Mouse (Mus musculus) large intestine, adult 2 months (tissue): ENCODE data around the gene Prkaca. TPM values are rescaled to one million over a fixed set of nuclear protein-coding genes. Genes with fewer than 3 reads are reported as not detected.

Experiments used
- DNase-seq: peaks from one replicate; pipeline ENCODE4 v3.0.0-alpha.2; 2012; ENCODE audit warnings: low read depth, low spot score
- WGBS: fragments of 180-500 bp; shearing (Covaris S2); methylation state at CpG from one replicate; pipeline ENCODE4 v1.1.7; 2018; 5-methylcytosine and 5-hydroxymethylcytosine counted together
- polyA plus RNA-seq: library from polyadenylated mRNA; depleted of rRNA; stranded (reverse); fragments of >200 nt; gene quantifications from 2 replicates; pipeline ENCODE4 v1.2.3, GENCODE M21; 2012; rRNA removed

The Prkaca gene
- 59.9 and 65.0 TPM in 2 replicates for polyA plus RNA-seq

DNA sequence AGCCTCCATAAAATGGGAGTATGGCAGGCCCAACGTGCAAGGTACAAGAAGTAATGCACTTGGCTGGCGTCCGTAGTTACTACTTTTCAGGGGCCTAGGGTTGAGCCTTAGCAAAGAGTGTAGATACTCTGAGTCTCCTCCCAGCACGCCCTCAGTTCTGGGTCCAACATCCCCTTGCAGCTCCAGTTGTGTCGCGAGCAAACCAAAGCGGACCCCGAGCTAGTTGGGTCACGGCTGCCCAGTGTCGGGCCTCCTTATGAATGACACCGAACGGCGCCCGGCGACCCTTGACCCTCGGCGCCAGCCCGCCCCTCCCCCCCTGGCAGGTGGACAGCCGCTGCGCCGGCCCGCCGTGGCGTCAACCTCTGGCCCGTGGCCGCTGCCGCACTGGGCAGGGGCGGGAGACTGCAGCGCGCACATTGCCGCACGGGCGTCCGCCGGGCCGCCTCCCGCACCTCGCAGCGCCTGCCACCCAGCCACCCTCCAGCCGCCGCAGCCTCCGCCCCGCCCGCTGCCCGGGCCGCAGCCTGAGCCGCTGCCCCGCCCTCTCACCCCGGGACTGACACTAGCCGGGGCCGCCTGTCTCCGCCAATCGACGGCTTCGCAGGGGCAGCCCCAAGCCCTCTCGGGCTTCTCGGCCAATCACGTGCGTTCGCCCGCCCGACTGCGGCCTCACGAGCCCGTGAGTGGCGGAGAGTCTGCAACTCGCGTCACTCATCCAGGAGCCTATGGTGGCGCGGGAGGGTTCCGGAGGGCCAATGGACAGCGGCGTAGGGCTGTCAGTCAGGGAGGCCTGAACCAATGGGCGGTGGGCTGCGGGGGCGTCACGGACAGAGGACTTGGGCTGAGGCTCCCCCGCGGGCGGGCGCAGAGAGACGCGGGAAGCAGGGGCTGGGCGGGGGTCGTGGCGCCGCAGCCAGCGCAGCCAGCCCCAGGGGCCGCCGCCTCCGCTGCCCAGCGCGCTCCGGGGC, at the start of gene Prkaca:
TSS of gene Prkaca (plus strand) at position 844 of the 971 bp plus-strand sequence.
- DNase-seq = peak; percentile 89
- under 1% methylated on average over 79 of the region's 94 CpGs for WGBS

- DNase-seq = no peak
- 91% methylated on average over 5 of the region's 5 CpGs for WGBS
Observed at GRCm38 (mm10) chr8:83924585-83924984, 48.2 kb upstream of the Prkaca start.

DNA sequence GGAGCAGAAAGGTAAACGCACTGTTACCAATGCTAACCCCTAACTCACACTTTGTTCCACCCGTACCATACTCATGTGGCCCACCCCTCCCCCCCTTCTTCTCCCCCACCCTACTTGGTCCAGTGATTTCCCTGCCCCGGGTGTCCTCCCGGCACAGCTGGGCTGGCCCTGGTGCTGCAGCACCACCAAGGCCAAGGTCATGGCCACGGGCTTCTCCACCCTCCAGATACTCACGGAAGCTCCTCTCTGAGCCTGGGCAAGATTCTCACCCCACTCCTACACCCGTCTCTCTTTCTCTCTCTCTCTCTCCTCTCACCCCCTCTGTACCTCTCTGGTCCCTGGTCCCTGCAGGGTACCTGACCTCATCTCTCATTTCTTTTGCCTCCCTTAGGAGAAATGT, 46.5 kb upstream of the Prkaca start:
- WGBS = 56% methylated on average over 7 of the region's 7 CpGs
- DNase-seq = no peak

- DNase-seq = no peak
- WGBS = 82% methylated on average over 5 of the region's 5 CpGs
Observed at GRCm38 (mm10) chr8:83934222-83934621, 38.6 kb upstream of the Prkaca start.

DNA sequence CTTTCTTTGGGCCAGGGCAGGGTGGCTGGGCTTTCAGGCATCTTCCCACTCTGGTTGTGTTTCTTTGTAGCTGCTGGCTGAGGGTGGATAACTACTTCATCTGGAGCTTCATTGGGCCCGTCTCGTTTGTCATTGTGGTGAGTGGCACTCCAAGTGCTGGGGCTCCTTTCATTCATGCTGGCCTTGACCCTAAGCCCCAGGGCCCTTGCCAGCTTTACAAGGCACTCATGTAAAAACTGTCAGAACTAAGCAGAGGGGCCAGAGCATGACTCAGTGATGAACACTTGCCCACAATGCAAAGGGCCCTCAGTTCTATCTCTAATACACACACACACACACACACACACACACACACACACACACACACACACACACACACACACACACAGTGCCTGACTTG, 37.8 kb upstream of the Prkaca start:
- DNase-seq = no peak
- WGBS = 87% methylated on average over 2 of the region's 2 CpGs

GRCm38 (mm10) chr8:83935435-83935834, 37.4 kb upstream of the Prkaca start:
- DNase-seq = no peak
- 90% methylated on average over 8 of the region's 8 CpGs for WGBS

GRCm38 (mm10) chr8:83937645-83938044, 35.1 kb upstream of the Prkaca start:
- DNase-seq = no peak
- 88% methylated on average over 7 of the region's 7 CpGs for WGBS

DNA sequence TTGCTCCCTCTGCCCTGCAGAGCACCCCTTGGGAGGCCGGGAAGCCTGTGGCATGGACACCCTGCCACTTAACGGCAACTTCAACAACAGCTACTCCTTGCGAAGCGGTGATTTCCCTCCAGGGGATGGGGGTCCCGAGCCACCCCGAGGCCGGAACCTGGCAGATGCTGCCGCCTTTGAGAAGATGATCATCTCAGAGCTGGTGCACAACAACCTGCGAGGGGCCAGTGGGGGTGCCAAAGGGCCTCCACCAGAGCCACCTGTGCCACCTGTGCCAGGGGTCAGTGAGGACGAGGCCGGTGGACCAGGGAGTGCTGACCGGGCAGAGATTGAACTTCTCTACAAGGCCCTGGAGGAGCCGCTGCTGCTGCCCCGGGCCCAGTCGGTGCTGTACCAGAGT, 34.5 kb upstream of the Prkaca start:
- DNase-seq = no peak
- WGBS = 92% methylated on average over 15 of the region's 15 CpGs

GRCm38 (mm10) chr8:83941066-83941677, 31.6 kb upstream of the Prkaca start:
- 74% methylated on average over 6 of the region's 6 CpGs for WGBS

DNA sequence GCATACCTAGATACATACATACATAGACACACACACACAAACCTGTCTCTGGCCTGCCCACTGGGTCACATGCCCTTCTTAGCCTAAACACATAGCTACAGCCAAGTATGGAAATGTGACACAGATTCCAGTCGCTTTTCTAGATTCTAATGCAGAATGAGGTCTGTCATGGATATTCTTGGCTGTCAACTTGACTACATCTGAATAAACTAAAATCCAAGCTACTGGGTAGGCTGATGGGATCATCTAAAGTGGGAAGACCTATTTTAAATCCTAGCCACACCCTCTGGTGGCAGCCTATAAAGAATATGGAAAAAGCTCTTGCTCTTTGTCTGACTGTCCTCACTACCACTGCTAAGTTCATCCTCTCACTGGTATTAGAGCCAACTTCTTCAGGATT, 30.3 kb upstream of the Prkaca start:
- DNase-seq = no peak
- WGBS = 60% methylated on average over 1 of the region's 1 CpGs

More at GRCm38 (mm10) chr8:83941066-83941677, 31.6 kb upstream of the Prkaca start:
- no peak for DNase-seq

- no peak for DNase-seq
- WGBS = 65% methylated on average over 3 of the region's 3 CpGs
Observed at GRCm38 (mm10) chr8:83945540-83945939, 27.3 kb upstream of the Prkaca start.

DNA sequence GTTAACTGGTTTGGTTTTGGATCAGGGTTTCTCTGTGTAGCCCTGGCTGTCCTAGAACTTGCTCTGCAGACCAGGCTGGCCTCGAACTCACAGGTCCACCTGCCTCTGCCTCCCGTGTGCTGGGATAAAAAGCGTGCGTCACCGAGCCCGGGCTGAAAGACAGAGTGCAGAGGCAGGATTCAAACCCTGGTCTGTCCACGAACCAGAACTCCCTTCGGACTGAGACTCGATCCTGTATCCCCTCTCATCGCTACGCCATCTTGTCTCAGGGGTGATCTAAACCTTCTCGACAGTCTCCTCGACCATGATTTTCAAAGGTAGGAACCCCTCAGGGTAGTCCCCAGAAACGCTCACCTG, 18.1 kb upstream of the Prkaca start:
- no peak for DNase-seq
- 1% methylated on average over 14 of the region's 14 CpGs for WGBS

DNA sequence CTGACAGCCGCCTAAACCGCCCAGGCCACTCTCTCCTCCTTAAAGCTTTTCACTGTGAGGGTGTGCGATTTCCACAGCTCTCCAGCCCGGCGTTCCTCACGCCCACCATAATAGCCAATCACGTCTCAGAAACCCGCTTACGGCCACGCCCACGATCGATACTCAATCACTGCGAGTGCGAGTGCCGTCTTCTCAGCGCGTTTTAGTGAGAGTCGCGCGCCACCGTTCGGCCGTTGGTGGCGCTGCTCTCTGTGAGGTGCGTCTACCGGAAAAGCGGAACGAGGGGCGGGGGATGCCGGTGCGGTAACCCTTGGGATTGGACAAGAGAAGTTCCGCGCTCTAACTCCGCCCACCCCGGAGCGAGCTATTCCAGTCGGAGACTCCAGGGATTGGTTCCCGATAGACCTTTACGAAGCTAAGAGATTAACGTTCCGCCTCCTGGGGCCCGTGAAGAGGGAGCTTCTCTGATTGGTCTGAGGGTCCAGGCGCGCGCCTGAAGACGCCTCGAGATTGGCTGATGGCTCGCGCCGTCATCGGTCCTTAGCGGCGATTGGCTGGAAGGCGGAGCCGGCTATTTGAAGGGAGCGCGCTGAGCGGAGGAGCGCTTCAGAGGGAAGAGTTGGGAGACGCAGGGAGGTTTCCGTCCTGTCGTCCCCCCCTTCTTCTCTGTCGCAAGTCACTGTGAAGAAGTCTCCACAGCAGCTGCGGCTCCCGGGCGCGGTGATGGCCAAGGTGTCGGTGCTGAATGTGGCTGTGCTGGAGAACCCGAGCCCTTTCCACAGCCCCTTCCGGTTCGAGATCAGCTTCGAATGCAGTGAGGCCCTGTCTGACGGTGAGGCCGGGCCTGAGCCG, 17.5 kb upstream of the Prkaca start, which contains the start of the genes Gm10644 and Asf1b:
TSS of gene Gm10644 (minus strand) at position 100 of the 852 bp plus-strand sequence.
TSS of gene Asf1b (plus strand) at position 402 of the 852 bp plus-strand sequence.
- peak; percentile 97 for DNase-seq
- under 1% methylated on average over 75 of the region's 75 CpGs for WGBS

GRCm38 (mm10) chr8:83955958-83956218, 16.9 kb upstream of the Prkaca start:
- under 1% methylated on average over 15 of the region's 15 CpGs for WGBS
- no peak for DNase-seq

- no peak for DNase-seq
- 19% methylated on average over 1 of the region's 1 CpGs for WGBS
Observed at GRCm38 (mm10) chr8:83956789-83957188, 16.0 kb upstream of the Prkaca start.

GRCm38 (mm10) chr8:83964015-83964765, 8.6 kb upstream of the Prkaca start:
- DNase-seq = no peak
- WGBS = 86% methylated on average over 5 of the region's 5 CpGs

DNA sequence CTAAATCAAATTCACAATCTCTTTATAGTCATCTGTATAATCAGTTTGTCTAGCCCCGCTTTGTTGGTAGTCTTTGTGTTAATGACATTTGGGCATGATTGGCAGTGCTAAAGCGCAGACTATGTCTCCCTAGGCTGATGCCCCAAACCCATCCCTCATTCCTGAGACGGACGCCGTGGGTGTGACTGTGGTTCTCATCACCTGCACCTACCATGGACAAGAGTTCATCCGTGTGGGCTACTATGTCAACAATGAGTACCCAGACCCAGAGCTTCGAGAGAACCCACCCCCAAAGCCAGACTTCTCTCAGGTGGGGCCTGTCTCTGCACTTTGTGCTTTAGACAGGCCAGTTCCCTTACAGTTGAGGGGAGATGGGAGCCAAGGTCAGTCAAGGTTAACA, 5.1 kb upstream of the Prkaca start:
- 91% methylated on average over 7 of the region's 7 CpGs for WGBS
- DNase-seq = no peak

DNA sequence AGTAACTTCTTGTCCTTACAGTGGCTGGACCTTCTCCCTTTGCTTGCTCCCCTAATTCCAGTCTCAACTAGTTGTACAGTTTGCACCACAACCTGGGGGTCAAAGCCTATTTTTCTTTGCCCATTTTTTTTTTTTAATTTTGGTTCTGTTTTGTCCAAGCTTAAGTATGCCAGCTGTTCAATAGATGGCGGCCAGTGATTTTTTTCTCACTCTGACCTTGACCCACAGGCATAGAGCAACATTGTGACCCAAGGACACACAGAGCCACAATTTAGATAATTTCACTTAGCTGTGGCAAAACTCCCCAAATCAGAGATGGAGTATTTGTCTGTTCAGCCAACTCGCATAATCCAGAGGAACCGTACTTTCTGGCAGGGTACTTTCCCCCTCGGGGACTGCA, 1.7 kb upstream of the Prkaca start:
- whole genome bisulfite sequencing = 86% methylated on average over 4 of the region's 4 CpGs
- no peak for DNase-seq

DNA sequence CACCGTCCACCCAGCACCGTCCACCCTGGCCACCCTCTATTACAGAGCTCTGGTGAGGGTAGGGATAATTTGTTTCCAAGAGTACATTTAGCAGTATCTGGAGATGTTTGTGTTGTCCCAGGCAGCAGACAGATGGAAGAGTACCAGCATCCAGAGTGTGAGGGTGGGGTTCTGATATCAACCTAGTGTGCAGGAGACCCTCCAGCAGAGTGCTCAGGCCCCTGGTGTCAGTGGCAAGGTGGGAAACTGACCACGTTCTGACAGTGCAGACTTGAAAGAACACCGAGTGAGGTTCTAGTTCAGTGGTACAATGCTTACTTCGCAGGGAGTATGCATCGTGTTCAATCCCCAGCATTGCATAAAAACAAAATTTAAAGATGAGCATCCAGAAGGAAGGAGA, 1.1 kb upstream of the Prkaca start:
- DNase-seq = no peak
- WGBS = 77% methylated on average over 6 of the region's 6 CpGs
